Mouse (Mus musculus): ENCODE measurements around the gene Frmpd3.

GRCm38 (mm10) chrX:140437906-140438305, 95.8 kb downstream of the Frmpd3 start:
- TF ChIP-seq CTCF (IDR thresholded peaks at IDR 0.05; ENCODE audit: low read depth): no peak
- TF ChIP-seq EP300 (IDR thresholded peaks at IDR 0.05; ENCODE audit: low read depth): no peak

All from heart, postnatal 0 days (tissue).